Mouse (Mus musculus) kidney, adult 2 months (tissue): Measurements from ENCODE around the gene Sorbs1. TPM values are rescaled to one million over a fixed set of nuclear protein-coding genes. Genes with fewer than 3 reads are reported as not detected.
A peak's percentile ranks its signal among the peaks of the same experiment; 100 is the strongest.

ENCODE experiments used
- DNase-seq: peaks from one replicate; pipeline ENCODE4 v3.0.0; 2021
- H3K27ac ChIP-seq: fragments of 200-500 bp; 2 replicates; pipeline ENCODE4 v1.5.1; 2012; ENCODE audit warnings: low read depth, low read length, control low read depth, inconsistent platforms; ENCODE audit not compliant: insufficient read depth
- H3K27me3 ChIP-seq: fragments of 200-500 bp; replicated peaks from 2 replicates; pipeline ENCODE4 v1.6.1; 2012; ENCODE audit warnings: mild to moderate bottlenecking, moderate library complexity, low read length, inconsistent platforms; ENCODE audit not compliant: control insufficient read depth, insufficient read depth
- H3K36me3 ChIP-seq: fragments of 200-500 bp; 2 replicates; pipeline ENCODE4 v1.6.1; 2012; ENCODE audit warnings: mild to moderate bottlenecking, moderate library complexity, low read length, inconsistent platforms; ENCODE audit not compliant: control insufficient read depth, insufficient read depth
- H3K4me1 ChIP-seq: fragments of 200-500 bp; 2 replicates; pipeline ENCODE4 v1.6.1; 2011; ENCODE audit warnings: low read length; ENCODE audit not compliant: control insufficient read depth, insufficient read depth
- H3K4me3 ChIP-seq: fragments of 200-500 bp; 2 replicates; pipeline ENCODE4 v1.5.1; 2011; ENCODE audit warnings: mild to moderate bottlenecking, low read depth, low read length, control low read depth; ENCODE audit not compliant: insufficient read depth
- CTCF ChIP-seq: fragments of 200-500 bp; conservative IDR thresholded peaks from 2 replicates; pipeline ENCODE4 v1.5.1; 2011; ENCODE audit warnings: low read depth, mild to moderate bottlenecking, control low read depth, low read length, moderate library complexity, mixed read lengths; ENCODE audit not compliant: insufficient read depth, insufficient read length
- POLR2A ChIP-seq: fragments of 200-500 bp; IDR thresholded peaks from one replicate; pipeline ENCODE4 v1.6.1; 2011; ENCODE audit warnings: low read depth, low read length, control low read depth
- WGBS: fragments of 180-500 bp; shearing (Covaris S2); methylation state at CpG from one replicate; pipeline ENCODE4 v1.1.7; 2018; 5-methylcytosine and 5-hydroxymethylcytosine counted together
- polyA plus RNA-seq: library from polyadenylated mRNA; depleted of rRNA; stranded (reverse); fragments of >200 nt; gene quantifications from 2 replicates; pipeline ENCODE4 v1.2.3, GENCODE M21; 2012

Sorbs1 gene
- polyA plus RNA-seq, 1 experiment: 52.5 TPM

- Histone ChIP-seq H3K4me1 (peaks cover 21% of the 10 kb centered on the region), H3K27ac (peak overlapping the region; percentile 5), H3K4me3 (no peak overlapping the region), H3K27me3 (no peaks in the 10 kb centered on the region), H3K36me3 (no peaks in the 10 kb centered on the region)
- 55% methylated on average over 8 of the region's 8 CpGs for WGBS
- DNase-seq: peak; percentile 61
- no peak for TF ChIP-seq CTCF
- no peak for TF ChIP-seq POLR2A
These were observed 96.3 kb downstream of the Sorbs1 start for GRCm38 (mm10) chr19:40417155-40417821.

DNA sequence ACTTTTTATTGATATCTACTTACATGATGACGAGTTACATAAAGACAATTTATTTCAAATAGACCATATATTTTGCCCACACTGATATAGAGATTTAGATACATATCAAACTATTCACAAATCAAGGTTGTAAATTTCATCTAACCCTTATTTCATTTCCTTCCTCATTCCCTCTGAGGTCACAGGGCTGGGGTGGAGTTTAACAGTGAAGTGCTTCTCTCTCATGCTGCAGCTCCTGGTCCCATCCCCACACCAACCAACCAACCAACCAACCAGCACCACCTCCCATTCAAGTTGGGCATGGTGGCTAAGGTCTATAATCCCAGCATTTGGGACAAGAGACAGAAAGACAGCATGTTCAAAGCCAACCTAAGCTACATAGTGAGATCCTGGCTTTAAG lies 97.9 kb downstream of the Sorbs1 start:
- TF ChIP-seq POLR2A (no peak), CTCF (no peak)
- Histone ChIP-seq H3K36me3 (no peaks in the 10 kb centered on the region), H3K27ac (peak overlapping the region; percentile 89), H3K4me3 (no peak overlapping the region), H3K4me1 (peaks cover 21% of the 10 kb centered on the region), H3K27me3 (no peaks in the 10 kb centered on the region)
- WGBS: 84% methylated on average over 1 of the region's 1 CpGs
- no peak for DNase-seq

GRCm38 (mm10) chr19:40414798-40415475 lies 98.6 kb downstream of the Sorbs1 start:
- WGBS: 23% methylated on average over 11 of the region's 11 CpGs
- Histone ChIP-seq H3K27me3 (no peaks in the 10 kb centered on the region), H3K4me3 (no peak overlapping the region), H3K4me1 (peaks cover 28% of the 10 kb centered on the region), H3K36me3 (no peaks in the 10 kb centered on the region), H3K27ac (peak overlapping the region; percentile 98)
- peak; percentile 93 for DNase-seq
- TF ChIP-seq POLR2A (no peak), CTCF (no peak)

DNA sequence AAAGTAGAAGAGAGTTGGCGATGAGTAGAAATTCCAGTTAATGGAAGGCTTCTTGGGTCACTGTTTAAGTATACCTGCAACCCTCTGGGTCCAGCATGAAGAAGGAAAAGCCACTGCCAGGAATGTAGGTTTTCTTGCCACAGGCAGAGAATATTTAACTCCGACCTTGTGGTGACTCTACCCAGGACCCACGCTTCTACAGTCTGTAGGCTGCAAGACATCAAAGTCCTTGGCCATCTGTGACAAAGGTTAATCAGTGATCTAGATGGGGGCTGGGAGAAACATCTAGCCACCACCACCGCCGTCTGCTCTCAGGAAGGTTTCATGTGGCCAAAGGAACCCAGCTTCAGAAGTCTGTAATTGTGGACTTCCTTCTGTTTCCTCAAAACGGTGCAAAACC lies 99.2 kb downstream of the Sorbs1 start:
- Histone ChIP-seq H3K4me1 (peaks cover 33% of the 10 kb centered on the region), H3K27me3 (no peaks in the 10 kb centered on the region), H3K4me3 (no peak overlapping the region), H3K36me3 (no peaks in the 10 kb centered on the region), H3K27ac (peak overlapping the region; percentile 98)
- DNase-seq: peak; percentile 95
- 21% methylated on average over 6 of the region's 6 CpGs for WGBS
- TF ChIP-seq CTCF: no peak
- no peak for TF ChIP-seq POLR2A

GRCm38 (mm10) chr19:40411379-40411813 lies 102.2 kb downstream of the Sorbs1 start:
- Histone ChIP-seq H3K4me1 (peaks cover 36% of the 10 kb centered on the region), H3K36me3 (no peaks in the 10 kb centered on the region), H3K27ac (0 out of 2 replicates have a peak overlapping the region, but pooled peaks have one; percentile 18), H3K27me3 (no peaks in the 10 kb centered on the region), H3K4me3 (no peak overlapping the region)
- TF ChIP-seq POLR2A: no peak
- no peak for TF ChIP-seq CTCF
- DNase-seq: no peak
- 67% methylated on average over 6 of the region's 6 CpGs for WGBS

DNA sequence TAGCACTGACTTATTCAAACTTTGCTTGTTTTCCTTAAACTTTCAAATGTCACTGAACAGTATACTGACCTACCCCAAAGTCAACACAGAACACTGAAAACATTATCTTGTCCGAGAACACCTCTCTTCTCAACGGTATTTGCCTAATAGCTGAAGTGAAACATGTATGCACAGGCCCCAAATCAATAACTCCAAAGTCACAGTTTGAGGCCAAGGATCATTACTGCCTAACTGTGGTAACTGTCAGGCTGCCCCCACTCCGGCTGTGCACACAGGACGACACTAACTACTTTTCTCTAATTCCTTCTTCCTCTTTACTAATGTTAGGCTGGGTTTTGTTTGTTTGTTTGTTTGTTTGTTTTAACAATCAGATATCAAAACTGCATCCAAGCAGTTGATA lies 103.1 kb downstream of the Sorbs1 start:
- no peak for DNase-seq
- peak overlapping the region; percentile 50 for H3K27ac ChIP-seq
- H3K27me3 ChIP-seq: no peaks in the 10 kb centered on the region
- H3K4me1 ChIP-seq: peaks cover 41% of the 10 kb centered on the region
- 42% methylated on average over 4 of the region's 4 CpGs for WGBS
- TF ChIP-seq POLR2A: no peak
- TF ChIP-seq CTCF: no peak
- H3K36me3 ChIP-seq: no peaks in the 10 kb centered on the region
- H3K4me3 ChIP-seq: no peak overlapping the region

DNA sequence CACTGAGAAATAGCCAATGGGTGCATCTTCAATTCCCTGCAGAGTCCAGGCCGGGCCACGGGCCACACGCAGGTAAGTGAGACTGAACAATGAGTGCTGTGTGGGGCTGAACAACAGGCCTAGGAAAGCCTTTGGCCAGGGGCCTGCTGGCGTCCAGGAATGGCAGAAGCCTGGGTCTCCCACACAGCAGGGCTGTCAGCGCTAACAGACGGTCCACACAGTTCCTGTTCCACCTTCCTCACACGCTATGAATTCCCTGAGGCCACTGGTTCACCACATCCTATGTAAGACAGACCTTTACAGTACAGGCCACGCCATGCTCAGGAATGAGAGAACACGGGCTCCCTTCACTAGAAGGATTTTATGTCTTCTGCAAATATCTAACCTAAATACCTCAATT lies 103.5 kb downstream of the Sorbs1 start:
- Histone ChIP-seq H3K27ac (peak overlapping the region; percentile 63), H3K36me3 (no peaks in the 10 kb centered on the region), H3K4me3 (no peak overlapping the region), H3K4me1 (peaks cover 45% of the 10 kb centered on the region), H3K27me3 (no peaks in the 10 kb centered on the region)
- WGBS: 63% methylated on average over 9 of the region's 9 CpGs
- TF ChIP-seq CTCF (no peak), POLR2A (no peak)
- no peak for DNase-seq
